Mouse (Mus musculus): ENCODE measurements at regions not wholly inside any gene's neighbourhood (a gene's known extent, or its start where the extent isn't known, plus 50 kb on each side); places are given as distances from the start of the nearest gene placed in this dataset.

- no peak for ATAC-seq (ENCODE audit: low FRiP score, low read depth)
- Histone ChIP-seq H3K27me3 (replicated peaks) (0 out of 2 replicates have a peak, but pooled peaks cover 5% of the 10 kb centered on the region), H3K4me2 (replicated peaks) (no peak overlapping the region), H3K9me3 (no peaks in the 10 kb centered on the region), H3K27ac (no peak overlapping the region), H3K36me3 (no peaks in the 10 kb centered on the region), H3K4me1 (0 out of 2 replicates have a peak, but pooled peaks cover 2% of the 10 kb centered on the region), H3K4me3 (no peak overlapping the region), H3K9ac (no peak overlapping the region)
- 45% methylated on average over 11 of the region's 11 CpGs for WGBS
Observed at GRCm38 (mm10) chr15:102776218-102776850, 54.4 kb upstream of the Calcoco1 start.

- H3K27ac ChIP-seq, result no peak overlapping the region
- H3K27me3 ChIP-seq (replicated peaks), result 0 out of 2 replicates have a peak, but pooled peaks cover 5% of the 10 kb centered on the region
- no peak overlapping the region for H3K4me2 ChIP-seq (replicated peaks)
- no peaks in the 10 kb centered on the region for H3K9me3 ChIP-seq
- no peak overlapping the region for H3K4me3 ChIP-seq
- 84% methylated on average over 6 of the region's 6 CpGs for WGBS
- no peak for ATAC-seq (ENCODE audit: low FRiP score, low read depth)
- H3K4me1 ChIP-seq, result peaks cover 6% of the 10 kb centered on the region; the same call in 1 of the 2 replicates
- H3K9ac ChIP-seq, result no peak overlapping the region
- H3K36me3 ChIP-seq, result no peaks in the 10 kb centered on the region
Observed at GRCm38 (mm10) chr15:102780626-102781025, 58.6 kb upstream of the Calcoco1 start.

- 54% methylated on average over 9 of the region's 9 CpGs for WGBS
- H3K9ac ChIP-seq, result no peak overlapping the region
- H3K36me3 ChIP-seq, result no peaks in the 10 kb centered on the region
Observed at GRCm38 (mm10) chr15:102782988-102783799, 61.2 kb upstream of the Calcoco1 start.

GRCm38 (mm10) chr15:102785055-102785820 is 63.3 kb upstream of the Calcoco1 start:
- Histone ChIP-seq H3K4me2 (replicated peaks) (no peak overlapping the region), H3K27ac (no peak overlapping the region), H3K9ac (no peak overlapping the region), H3K4me1 (peaks cover 24% of the 10 kb centered on the region), H3K4me3 (no peak overlapping the region), H3K27me3 (replicated peaks) (0 out of 2 replicates have a peak, but pooled peaks cover 5% of the 10 kb centered on the region), H3K9me3 (no peaks in the 10 kb centered on the region), H3K36me3 (no peaks in the 10 kb centered on the region)
- ATAC-seq (ENCODE audit: low FRiP score, low read depth), result no peak
- 37% methylated on average over 10 of the region's 10 CpGs for WGBS

More at GRCm38 (mm10) chr15:102782988-102783799, 61.2 kb upstream of the Calcoco1 start:
- no peak overlapping the region for H3K4me2 ChIP-seq (replicated peaks)
- no peak for ATAC-seq (ENCODE audit: low FRiP score, low read depth)
- H3K27me3 ChIP-seq (replicated peaks), result 0 out of 2 replicates have a peak, but pooled peaks cover 5% of the 10 kb centered on the region
- no peaks in the 10 kb centered on the region for H3K9me3 ChIP-seq
- no peak overlapping the region for H3K27ac ChIP-seq
- H3K4me1 ChIP-seq, result peaks cover 6% of the 10 kb centered on the region; the same call in 1 of the 2 replicates
- H3K4me3 ChIP-seq, result no peak overlapping the region

GRCm38 (mm10) chr15:102788846-102789518 is 67.0 kb upstream of the Calcoco1 start:
- WGBS, result 25% methylated on average over 7 of the region's 7 CpGs
- Histone ChIP-seq H3K27me3 (replicated peaks) (no peaks in the 10 kb centered on the region), H3K4me2 (replicated peaks) (peak overlapping the region; percentile 40), H3K4me3 (no peak overlapping the region), H3K36me3 (no peaks in the 10 kb centered on the region), H3K9ac (no peak overlapping the region; the same call in 1 of the 2 replicates), H3K9me3 (no peaks in the 10 kb centered on the region), H3K27ac (peak overlapping the region; percentile 79; the same call in 1 of the 2 replicates), H3K4me1 (peaks cover 18% of the 10 kb centered on the region)
- ATAC-seq (ENCODE audit: low FRiP score, low read depth), result peak; percentile 90

- no peak overlapping the region for H3K27ac ChIP-seq
- H3K9ac ChIP-seq, result no peak overlapping the region
- 0 out of 2 replicates have a peak, but pooled peaks cover 3% of the 10 kb centered on the region for H3K27me3 ChIP-seq (replicated peaks)
- 61% methylated on average over 5 of the region's 5 CpGs for WGBS
- H3K36me3 ChIP-seq, result no peaks in the 10 kb centered on the region
- H3K4me2 ChIP-seq (replicated peaks), result no peak overlapping the region
- no peak for ATAC-seq (ENCODE audit: low FRiP score, low read depth)
- H3K4me1 ChIP-seq, result no peaks in the 10 kb centered on the region
- no peaks in the 10 kb centered on the region for H3K9me3 ChIP-seq
- no peak overlapping the region for H3K4me3 ChIP-seq
Observed at GRCm38 (mm10) chr15:102797020-102797618, 75.1 kb upstream of the Calcoco1 start.

- H3K4me3 ChIP-seq, result no peak overlapping the region
- H3K9me3 ChIP-seq, result no peaks in the 10 kb centered on the region
- no peak overlapping the region for H3K27ac ChIP-seq
- no peaks in the 10 kb centered on the region for H3K36me3 ChIP-seq
- no peak overlapping the region for H3K4me2 ChIP-seq (replicated peaks)
- WGBS, result 80% methylated on average over 4 of the region's 4 CpGs
- ATAC-seq (ENCODE audit: low FRiP score, low read depth), result no peak
- 0 out of 2 replicates have a peak, but pooled peaks cover 3% of the 10 kb centered on the region for H3K27me3 ChIP-seq (replicated peaks)
- no peak overlapping the region for H3K9ac ChIP-seq
- no peaks in the 10 kb centered on the region for H3K4me1 ChIP-seq
Observed at GRCm38 (mm10) chr15:102800049-102800448, 78.1 kb upstream of the Calcoco1 start.

- H3K4me2 ChIP-seq (replicated peaks), result no peak overlapping the region
- H3K9ac ChIP-seq, result no peak overlapping the region
- H3K4me1 ChIP-seq, result no peaks in the 10 kb centered on the region
- H3K4me3 ChIP-seq, result no peak overlapping the region
- 77% methylated on average over 8 of the region's 8 CpGs for WGBS
- H3K27me3 ChIP-seq (replicated peaks), result 0 out of 2 replicates have a peak, but pooled peaks cover 3% of the 10 kb centered on the region
- H3K27ac ChIP-seq, result no peak overlapping the region
- no peak for ATAC-seq (ENCODE audit: low FRiP score, low read depth)
- no peaks in the 10 kb centered on the region for H3K9me3 ChIP-seq
- H3K36me3 ChIP-seq, result no peaks in the 10 kb centered on the region
Observed at GRCm38 (mm10) chr15:102802265-102802813, 80.4 kb upstream of the Calcoco1 start.

GRCm38 (mm10) chr15:102807353-102807752 is 85.4 kb upstream of the Calcoco1 start:
- H3K27me3 ChIP-seq (replicated peaks), result no peaks in the 10 kb centered on the region
- no peak for ATAC-seq (ENCODE audit: low FRiP score, low read depth)
- WGBS, result 41% methylated on average over 3 of the region's 3 CpGs
- no peak overlapping the region for H3K4me2 ChIP-seq (replicated peaks)
- H3K4me3 ChIP-seq, result no peak overlapping the region
- no peak overlapping the region for H3K9ac ChIP-seq
- no peak overlapping the region for H3K27ac ChIP-seq
- no peaks in the 10 kb centered on the region for H3K36me3 ChIP-seq
- no peaks in the 10 kb centered on the region for H3K9me3 ChIP-seq
- no peaks in the 10 kb centered on the region for H3K4me1 ChIP-seq

- H3K9ac ChIP-seq, result no peak overlapping the region
- H3K27me3 ChIP-seq (replicated peaks), result no peaks in the 10 kb centered on the region
- ATAC-seq (ENCODE audit: low FRiP score, low read depth), result no peak
Observed at GRCm38 (mm10) chr15:102819181-102819580, 97.2 kb upstream of the Calcoco1 start.

GRCm38 (mm10) chr15:102839688-102840087 is 81.2 kb upstream of the Hoxc13 start:
- H3K27me3 ChIP-seq (replicated peaks), result no peaks in the 10 kb centered on the region
- 81% methylated on average over 5 of the region's 5 CpGs for WGBS
- no peak overlapping the region for H3K4me2 ChIP-seq (replicated peaks)
- H3K4me3 ChIP-seq, result no peak overlapping the region
- no peaks in the 10 kb centered on the region for H3K9me3 ChIP-seq
- no peak overlapping the region for H3K27ac ChIP-seq
- H3K4me1 ChIP-seq, result no peaks in the 10 kb centered on the region
- H3K36me3 ChIP-seq, result no peaks in the 10 kb centered on the region
- no peak overlapping the region for H3K9ac ChIP-seq
- ATAC-seq (ENCODE audit: low FRiP score, low read depth), result no peak

More at GRCm38 (mm10) chr15:102819181-102819580, 97.2 kb upstream of the Calcoco1 start:
- H3K4me3 ChIP-seq, result no peak overlapping the region
- no peaks in the 10 kb centered on the region for H3K9me3 ChIP-seq
- H3K4me1 ChIP-seq, result no peaks in the 10 kb centered on the region
- H3K27ac ChIP-seq, result no peak overlapping the region
- H3K36me3 ChIP-seq, result no peaks in the 10 kb centered on the region
- no peak overlapping the region for H3K4me2 ChIP-seq (replicated peaks)
- WGBS, result 82% methylated on average over 12 of the region's 12 CpGs

Measured in neural tube, embryonic 12.5 days (tissue).